35 mouse cellular contexts compared by ENCODE assay signal in genomic region chr9:32331162-32331561, GRCm38 (mm10). TPM values are rescaled to one million over a fixed set of nuclear protein-coding genes. Genes with fewer than 3 reads are reported as not detected.
"Had no signal": no experiment of that assay in that cellular context is flagged by ENCODE, and none has a peak within 500 bp of the region (broad histone marks: within the 10 kb centered on the region; RNA-seq: fewer than 3 reads in every experiment).

No protein-coding gene starts in this region.

- ATAC-seq: forebrain, embryonic 16.5 days; hindbrain, embryonic 16.5 days; inflammation-experienced regulatory T-cells, adult 6 months; intestine, embryonic 15.5 days; intestine, postnatal 0 days had no signal

- DNase-seq: gastrocnemius, adult 2 months; gastrocnemius, postnatal 10 days; gastrocnemius, postnatal 25 days; heart, adult 2 months; heart, postnatal 4 days; kidney, adult 18-20 months; kidney, adult 8-10 months; kidney, postnatal 14 days; kidney, postnatal 4 days; liver; liver, embryonic 13.5 days had no signal

- H3K27me3 ChIP-seq: heart, embryonic 15.5 days; hindbrain, embryonic 12.5 days; intestine, embryonic 15.5 days; limb, embryonic 12.5 days; liver, embryonic 13.5 days; liver, embryonic 15.5 days had no signal

- H3K27ac ChIP-seq: gastrocnemius, adult 2 months; heart, adult 2 months; hindbrain, embryonic 10.5 days; hindbrain, embryonic 12.5 days; hindbrain, embryonic 14.5 days; intestine, embryonic 15.5 days; layer of hippocampus, adult 2 months; left cerebral cortex, adult 2 months; limb, embryonic 10.5 days; limb, embryonic 12.5 days; liver, embryonic 13.5 days; liver, embryonic 15.5 days had no signal

- H3K9me3 ChIP-seq: heart, embryonic 15.5 days; hindbrain, embryonic 10.5 days; hindbrain, embryonic 12.5 days; intestine, embryonic 15.5 days; limb, embryonic 12.5 days; liver, embryonic 13.5 days; liver, embryonic 15.5 days had no signal

- H3K4me3 ChIP-seq: gastrocnemius, adult 2 months; heart, adult 2 months; heart, embryonic 15.5 days; hindbrain, embryonic 10.5 days; hindbrain, embryonic 12.5 days; intestine, embryonic 15.5 days; layer of hippocampus, adult 2 months; left cerebral cortex, adult 2 months; limb, embryonic 10.5 days; limb, embryonic 12.5 days; liver, embryonic 13.5 days; liver, embryonic 15.5 days had no signal

- H3K36me3 ChIP-seq: heart, embryonic 15.5 days; hindbrain, embryonic 10.5 days; hindbrain, embryonic 12.5 days; intestine, embryonic 15.5 days; limb, embryonic 10.5 days; limb, embryonic 12.5 days; liver, embryonic 13.5 days; liver, embryonic 15.5 days had no signal

- H3K4me2 ChIP-seq: heart, embryonic 11.5 days; heart, embryonic 15.5 days; hindbrain, embryonic 12.5 days; hindbrain, embryonic 14.5 days; intestine, embryonic 15.5 days; limb, embryonic 12.5 days; liver, embryonic 13.5 days; liver, embryonic 15.5 days had no signal

- H3K4me1 ChIP-seq: hindbrain, embryonic 10.5 days; hindbrain, embryonic 12.5 days; intestine, embryonic 15.5 days had no signal

- H3K9ac ChIP-seq: heart, embryonic 15.5 days; hindbrain, embryonic 12.5 days; hindbrain, embryonic 14.5 days; intestine, embryonic 15.5 days; limb, embryonic 12.5 days; liver, embryonic 13.5 days; liver, embryonic 15.5 days had no signal

RNA-seq across cellular contexts. Expression of gene Kcnj5, which starts 13.0 kb away (rescaled TPM):
- total RNA-seq: gastrocnemius, adult 2 months; gastrocnemius, postnatal 25 days; gastrocnemius, postnatal 4 days had no signal
- polyA plus RNA-seq: inflammation-experienced regulatory T-cells, adult 6 months had no signal

RNA-seq across cellular contexts. Expression of gene Kcnj1, which starts 41.1 kb away (rescaled TPM):
- total RNA-seq: gastrocnemius, adult 2 months; gastrocnemius, postnatal 10 days; gastrocnemius, postnatal 25 days; gastrocnemius, postnatal 4 days; granulocyte monocyte progenitor cell, adult 5-6 weeks; heart, adult 2 months; heart, postnatal 25 days; heart, postnatal 4 days; layer of hippocampus, adult 2 months; layer of hippocampus, postnatal 10 days; layer of hippocampus, postnatal 25 days; left cerebral cortex, adult 2 months; left cerebral cortex, postnatal 14 days; left cerebral cortex, postnatal 36 days had no signal
- polyA plus RNA-seq: forebrain, embryonic 16.5 days; frontal cortex, adult 2 months; heart, adult 2 months; heart, embryonic 15.5 days; hindbrain, embryonic 10.5 days; hindbrain, embryonic 12.5 days; hindbrain, embryonic 16.5 days; inflammation-experienced regulatory T-cells, adult 6 months; intestine, embryonic 15.5 days; intestine, postnatal 0 days; limb, embryonic 10.5 days; limb, embryonic 12.5 days; limb, embryonic 14.5 days; liver, embryonic 13.5 days; liver, embryonic 15.5 days had no signal
